Mouse (Mus musculus): ENCODE results near the gene Susd4. TPM values are rescaled to one million over a fixed set of nuclear protein-coding genes. Genes with fewer than 3 reads are reported as not detected.

Susd4 gene
- 22.3 and 22.8 TPM in 2 replicates for polyA plus RNA-seq (2015; fragmentation: Nextera tagmentation; extraction: Ambion mirVana)

DNA sequence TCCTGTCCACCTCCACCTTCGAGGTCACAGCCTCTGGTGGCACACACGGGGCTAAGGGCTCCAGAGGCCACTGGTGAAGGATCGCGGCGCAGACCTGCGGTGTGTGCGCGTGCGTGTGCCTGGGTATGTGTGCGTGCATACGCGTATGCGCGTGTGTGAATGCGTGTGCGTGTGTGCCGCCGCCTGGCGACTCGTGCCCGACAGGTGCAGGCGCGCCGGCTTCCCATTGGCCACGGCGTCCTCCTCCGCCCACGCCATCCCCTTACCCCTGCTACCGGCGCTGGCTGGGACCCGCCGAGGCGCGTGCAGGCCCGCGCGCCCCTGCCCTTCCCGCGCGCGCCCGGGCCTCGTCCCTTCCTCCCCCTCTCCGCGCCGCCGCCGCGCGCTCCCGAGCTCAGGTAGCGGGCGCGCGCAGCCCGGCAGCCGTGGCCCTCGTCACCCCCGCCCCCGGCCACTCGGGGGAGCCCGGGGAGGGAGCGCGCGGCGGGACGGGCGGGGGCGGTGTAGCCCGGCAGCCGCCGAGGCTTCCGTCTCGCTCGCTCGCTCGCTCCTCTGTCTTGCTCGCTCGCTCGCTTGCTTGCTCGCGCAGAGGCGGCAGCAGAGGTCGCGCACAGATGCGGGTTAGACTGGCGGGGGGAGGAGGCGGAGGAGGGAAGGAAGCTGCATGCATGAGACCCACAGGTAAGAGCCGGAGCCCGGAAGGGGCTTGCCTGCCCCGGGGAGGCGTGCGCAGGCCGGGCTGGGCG, at the start of gene Susd4:
Susd4 (plus strand) TSS at position 145 of the 746 bp plus-strand sequence.
- under 1% methylated on average over 91 of the region's 95 CpGs for WGBS
- H3K27ac ChIP-seq, result peak within 1 kb of the TSS; percentile 50; the same call in 1 of the 2 replicates
- peak within 1 kb of the TSS; percentile 93 for H3K4me2 ChIP-seq
- peak within 1 kb of the TSS; percentile 63 for H3K4me3 ChIP-seq
- peaks cover 16% of the 10 kb centered on the region for H3K4me1 ChIP-seq
- H3K9ac ChIP-seq, result peak within 1 kb of the TSS; percentile 51
- H3K9me3 ChIP-seq, result no peaks in the 10 kb centered on the region
- peak; percentile 82 for ATAC-seq (ENCODE audit: borderline replicate concordance, extremely low read depth, low FRiP score, low TSS enrichment)
- peaks cover 11% of the 10 kb centered on the region; the same call in 1 of the 2 replicates for H3K27me3 ChIP-seq
- no peaks in the 10 kb centered on the region for H3K36me3 ChIP-seq

GRCm38 (mm10) chr1:182714236-182714935, 49.3 kb upstream of the Susd4 start:
- Histone ChIP-seq H3K36me3 (no peaks in the 10 kb centered on the region), H3K27me3 (no peaks in the 10 kb centered on the region), H3K9ac (no peak overlapping the region), H3K9me3 (no peaks in the 10 kb centered on the region), H3K4me2 (no peak overlapping the region), H3K27ac (no peak overlapping the region), H3K4me3 (no peak overlapping the region), H3K4me1 (no peaks in the 10 kb centered on the region)
- WGBS, result 73% methylated on average over 6 of the region's 6 CpGs
- ATAC-seq (ENCODE audit: borderline replicate concordance, extremely low read depth, low FRiP score, low TSS enrichment), result no peak

- 50% methylated on average over 12 of the region's 12 CpGs for WGBS
Observed at GRCm38 (mm10) chr1:182727541-182727940, 36.1 kb upstream of the Susd4 start.

DNA sequence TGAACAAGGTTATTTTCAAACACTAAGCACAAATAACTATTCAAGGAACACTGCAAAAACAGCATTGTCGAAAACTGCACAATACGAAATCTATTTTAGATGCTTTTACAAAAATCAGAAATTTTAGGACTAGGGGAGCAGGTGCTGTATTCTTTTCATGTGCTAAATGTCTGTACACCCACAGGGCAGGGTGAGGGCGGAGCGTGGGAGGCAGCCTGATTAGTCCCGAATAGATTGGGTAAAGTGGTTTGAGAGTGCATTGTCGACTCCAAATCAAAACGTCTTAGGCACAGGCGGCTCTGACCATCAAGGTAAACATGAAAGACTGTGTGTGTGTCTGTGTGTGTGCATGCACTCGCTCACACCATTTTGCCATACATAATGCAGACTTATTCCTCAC, 34.7 kb upstream of the Susd4 start:
- Histone ChIP-seq H3K27ac (no peak overlapping the region), H3K27me3 (no peaks in the 10 kb centered on the region), H3K36me3 (no peaks in the 10 kb centered on the region), H3K4me2 (no peak overlapping the region), H3K9me3 (no peaks in the 10 kb centered on the region), H3K9ac (no peak overlapping the region), H3K4me1 (peaks cover 15% of the 10 kb centered on the region; the same call in 1 of the 2 replicates), H3K4me3 (no peak overlapping the region)
- no peak for ATAC-seq (ENCODE audit: borderline replicate concordance, extremely low read depth, low FRiP score, low TSS enrichment)
- WGBS, result 80% methylated on average over 9 of the region's 9 CpGs

More at GRCm38 (mm10) chr1:182727541-182727940, 36.1 kb upstream of the Susd4 start:
- Histone ChIP-seq H3K9me3 (no peaks in the 10 kb centered on the region), H3K9ac (no peak overlapping the region), H3K4me2 (no peak overlapping the region), H3K4me1 (peaks cover 10% of the 10 kb centered on the region; the same call in 1 of the 2 replicates), H3K27ac (no peak overlapping the region), H3K4me3 (no peak overlapping the region), H3K36me3 (no peaks in the 10 kb centered on the region), H3K27me3 (no peaks in the 10 kb centered on the region)
- no peak for ATAC-seq (ENCODE audit: borderline replicate concordance, extremely low read depth, low FRiP score, low TSS enrichment)

GRCm38 (mm10) chr1:182732695-182733094, 31.0 kb upstream of the Susd4 start:
- ATAC-seq (ENCODE audit: borderline replicate concordance, extremely low read depth, low FRiP score, low TSS enrichment), result no peak
- Histone ChIP-seq H3K4me2 (no peak overlapping the region), H3K9me3 (no peaks in the 10 kb centered on the region), H3K9ac (no peak overlapping the region), H3K27ac (no peak overlapping the region), H3K36me3 (no peaks in the 10 kb centered on the region), H3K4me1 (peaks cover 16% of the 10 kb centered on the region; the same call in 1 of the 2 replicates), H3K4me3 (no peak overlapping the region), H3K27me3 (no peaks in the 10 kb centered on the region)
- WGBS, result 12% methylated on average over 7 of the region's 7 CpGs

GRCm38 (mm10) chr1:182735891-182736290, 27.8 kb upstream of the Susd4 start:
- no peak for ATAC-seq (ENCODE audit: borderline replicate concordance, extremely low read depth, low FRiP score, low TSS enrichment)
- no peak overlapping the region for H3K4me2 ChIP-seq
- WGBS, result 29% methylated on average over 4 of the region's 4 CpGs
- H3K27ac ChIP-seq, result no peak overlapping the region
- no peaks in the 10 kb centered on the region for H3K27me3 ChIP-seq
- no peaks in the 10 kb centered on the region for H3K9me3 ChIP-seq
- H3K4me3 ChIP-seq, result no peak overlapping the region
- peaks cover 10% of the 10 kb centered on the region; the same call in 1 of the 2 replicates for H3K4me1 ChIP-seq
- no peaks in the 10 kb centered on the region for H3K36me3 ChIP-seq
- no peak overlapping the region for H3K9ac ChIP-seq

GRCm38 (mm10) chr1:182747081-182747480, 16.6 kb upstream of the Susd4 start:
- Histone ChIP-seq H3K36me3 (no peaks in the 10 kb centered on the region), H3K4me2 (no peak overlapping the region), H3K4me1 (no peaks in the 10 kb centered on the region), H3K27ac (no peak overlapping the region), H3K4me3 (no peak overlapping the region), H3K27me3 (no peaks in the 10 kb centered on the region), H3K9me3 (no peaks in the 10 kb centered on the region), H3K9ac (no peak overlapping the region)
- 88% methylated on average over 9 of the region's 9 CpGs for WGBS
- no peak for ATAC-seq (ENCODE audit: borderline replicate concordance, extremely low read depth, low FRiP score, low TSS enrichment)

GRCm38 (mm10) chr1:182747834-182748233, 15.8 kb upstream of the Susd4 start:
- Histone ChIP-seq H3K9me3 (no peaks in the 10 kb centered on the region), H3K4me2 (no peak overlapping the region), H3K4me3 (no peak overlapping the region), H3K27ac (no peak overlapping the region), H3K27me3 (no peaks in the 10 kb centered on the region), H3K9ac (no peak overlapping the region), H3K4me1 (no peaks in the 10 kb centered on the region), H3K36me3 (no peaks in the 10 kb centered on the region)
- ATAC-seq (ENCODE audit: borderline replicate concordance, extremely low read depth, low FRiP score, low TSS enrichment), result no peak
- 69% methylated on average over 17 of the region's 17 CpGs for WGBS

DNA sequence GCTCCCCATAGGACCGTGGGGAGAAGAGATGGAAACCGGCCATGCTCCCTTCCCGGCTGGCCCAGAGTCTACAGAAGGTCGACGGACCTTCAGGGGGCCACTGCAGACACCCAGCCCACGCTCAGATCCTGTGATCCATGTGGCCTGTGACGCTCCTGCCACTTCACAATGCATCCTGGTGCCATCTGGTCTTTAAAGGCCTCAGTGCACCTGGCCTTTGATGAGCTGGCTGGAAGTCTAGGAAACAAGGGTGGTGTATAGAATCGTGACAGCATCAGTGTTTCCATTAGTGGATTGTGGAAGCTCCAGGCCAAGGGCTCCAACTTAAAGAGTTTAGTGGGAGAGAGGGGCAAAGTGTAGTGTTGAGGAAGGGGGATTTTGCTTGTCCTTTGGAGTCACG, 14.6 kb upstream of the Susd4 start, which contains the start of gene Ccdc185:
Ccdc185 (minus strand) TSS at position 101 of the 400 bp plus-strand sequence.
- Histone ChIP-seq H3K9ac (no peak within 1 kb of the TSS), H3K4me1 (no peaks in the 10 kb centered on the region)

DNA sequence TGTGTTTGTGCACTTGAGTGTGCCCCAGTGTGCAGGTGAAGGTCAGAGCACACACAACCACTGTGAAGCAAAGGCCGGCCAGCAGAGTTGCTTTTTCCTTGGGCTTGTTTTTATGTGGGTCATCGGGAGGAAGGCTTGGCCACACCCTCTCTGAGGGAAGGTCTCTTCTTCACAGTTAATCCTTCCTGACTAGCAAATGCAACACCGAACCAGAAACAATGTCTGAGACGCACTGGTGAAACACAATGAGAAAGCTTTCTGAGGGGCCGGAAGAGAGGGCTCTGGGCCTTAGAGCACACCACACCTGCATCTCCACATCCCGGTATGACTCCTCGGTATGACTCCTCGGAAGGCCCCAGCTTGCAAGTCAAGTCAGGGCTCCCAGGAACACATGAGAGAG, 12.4 kb upstream of the Susd4 start:
- Histone ChIP-seq H3K9me3 (no peaks in the 10 kb centered on the region), H3K9ac (no peak overlapping the region), H3K4me2 (no peak overlapping the region), H3K27me3 (no peaks in the 10 kb centered on the region), H3K4me1 (peaks cover 7% of the 10 kb centered on the region; the same call in 1 of the 2 replicates), H3K4me3 (no peak overlapping the region), H3K36me3 (no peaks in the 10 kb centered on the region), H3K27ac (no peak overlapping the region)
- 79% methylated on average over 8 of the region's 8 CpGs for WGBS
- ATAC-seq (ENCODE audit: borderline replicate concordance, extremely low read depth, low FRiP score, low TSS enrichment), result no peak

More for the DNA sequence above, 14.6 kb upstream of the Susd4 start, which contains the start of gene Ccdc185:
- no peak within 1 kb of the TSS for H3K4me2 ChIP-seq
- WGBS, result 87% methylated on average over 9 of the region's 9 CpGs
- H3K9me3 ChIP-seq, result no peaks in the 10 kb centered on the region
- ATAC-seq (ENCODE audit: borderline replicate concordance, extremely low read depth, low FRiP score, low TSS enrichment), result no peak
- no peaks in the 10 kb centered on the region for H3K27me3 ChIP-seq
- no peaks in the 10 kb centered on the region for H3K36me3 ChIP-seq
- no peak within 1 kb of the TSS for H3K4me3 ChIP-seq
- no peak within 1 kb of the TSS for H3K27ac ChIP-seq

DNA sequence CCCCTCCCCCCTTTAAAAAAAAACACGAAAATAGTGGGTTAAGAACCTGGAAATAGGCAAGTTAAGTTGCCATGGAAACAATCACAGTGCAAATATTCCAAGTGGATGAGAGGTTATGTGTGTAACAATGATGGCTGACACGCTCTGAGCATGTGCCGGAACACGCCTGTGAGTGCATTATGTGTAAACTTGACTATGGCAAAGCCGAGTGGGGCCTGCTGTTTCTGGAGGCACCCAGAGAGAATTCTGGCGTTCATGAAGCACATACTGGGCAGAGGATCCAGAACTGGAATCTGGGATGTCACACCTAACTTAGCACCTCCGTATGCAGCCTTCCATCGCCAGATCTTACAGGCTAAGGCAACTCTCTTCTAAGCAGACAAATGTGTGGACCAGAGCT, 10.0 kb upstream of the Susd4 start:
- WGBS, result 60% methylated on average over 8 of the region's 8 CpGs
- Histone ChIP-seq H3K4me1 (peaks cover 7% of the 10 kb centered on the region; the same call in 1 of the 2 replicates), H3K4me3 (no peak overlapping the region), H3K27me3 (no peaks in the 10 kb centered on the region), H3K9me3 (no peaks in the 10 kb centered on the region), H3K9ac (no peak overlapping the region), H3K4me2 (no peak overlapping the region), H3K36me3 (no peaks in the 10 kb centered on the region), H3K27ac (no peak overlapping the region)
- no peak for ATAC-seq (ENCODE audit: borderline replicate concordance, extremely low read depth, low FRiP score, low TSS enrichment)

- Histone ChIP-seq H3K27ac (no peak overlapping the region), H3K9ac (no peak overlapping the region), H3K36me3 (no peaks in the 10 kb centered on the region), H3K4me2 (no peak overlapping the region), H3K4me3 (no peak overlapping the region), H3K4me1 (peaks cover 7% of the 10 kb centered on the region; the same call in 1 of the 2 replicates), H3K27me3 (no peaks in the 10 kb centered on the region), H3K9me3 (no peaks in the 10 kb centered on the region)
- no peak for ATAC-seq (ENCODE audit: borderline replicate concordance, extremely low read depth, low FRiP score, low TSS enrichment)
- WGBS, result 80% methylated on average over 5 of the region's 5 CpGs
Observed at GRCm38 (mm10) chr1:182754865-182755264, 8.8 kb upstream of the Susd4 start.

Measured in lung, embryonic 15.5 days (tissue).